Mouse (Mus musculus) lung, postnatal 0 days (tissue): ENCODE measurements around the gene Rab15.

Experiments
- CTCF ChIP-seq: IDR thresholded peaks from 2 replicates; pipeline ENCODE4 v1.5.1; 2016; ENCODE audit warnings: antibody characterized with exemption, mild to moderate bottlenecking
- EP300 ChIP-seq: IDR thresholded peaks from 2 replicates; pipeline ENCODE4 v1.6.1; 2016; ENCODE audit warnings: antibody characterized with exemption, mild to moderate bottlenecking, control low read depth

- TF ChIP-seq CTCF: no peak
- no peak for TF ChIP-seq EP300
Observed at GRCm38 (mm10) chr12:76853378-76854142, 30.9 kb upstream of the Rab15 start.
